17 mouse cellular contexts compared by ENCODE assay signal in genomic region chr2:106383415-106384285, GRCm38 (mm10).
DNase-seq lines count a peak whose midpoint lies in the region; ATAC-seq lines count a peak whose summit lies in the region.
"Had no signal": no experiment of that assay in that cellular context is flagged by ENCODE, and none has a peak within 500 bp of the region (broad histone marks: within the 10 kb centered on the region; RNA-seq: fewer than 3 reads in every experiment).

No protein-coding gene starts in this region.

- no peaks in the 10 kb centered on the region for H3K36me3 ChIP-seq in embryonic facial prominence, embryonic 14.5 days (ENCODE audit: control insufficient read depth, insufficient read depth, low read length)
- no peaks in the 10 kb centered on the region for H3K36me3 ChIP-seq in embryonic facial prominence, embryonic 10.5 days (replicated peaks)
- H3K36me3 ChIP-seq: heart, embryonic 12.5 days had no signal

- intact Hi-C loops in left cerebral cortex, postnatal 4 days (cut with DNase I) = no loop called here
- intact Hi-C loops in left cerebral cortex, postnatal 10 days (cut with DNase I) = no loop called here

- no peaks in the 10 kb centered on the region for H3K9me3 ChIP-seq in embryonic facial prominence, embryonic 14.5 days (ENCODE audit: control insufficient read depth, low read length)
- H3K9me3 ChIP-seq in embryonic facial prominence, embryonic 10.5 days = no peaks in the 10 kb centered on the region
- H3K9me3 ChIP-seq: heart, embryonic 12.5 days had no signal

- no peak for ATAC-seq in embryonic facial prominence, embryonic 14.5 days (ENCODE audit: low read depth)
- ATAC-seq: inflammation-experienced regulatory T-cells, adult 6 months had no signal

- no peak overlapping the region for H3K9ac ChIP-seq in embryonic facial prominence, embryonic 14.5 days (ENCODE audit: low read depth, low read length)
- H3K9ac ChIP-seq: heart, embryonic 12.5 days; liver, embryonic 14.5 days had no signal

- WGBS in embryonic facial prominence, embryonic 14.5 days = 64% methylated on average over 14 of the region's 14 CpGs
- 84% methylated on average over 14 of the region's 14 CpGs for WGBS in embryonic facial prominence, embryonic 10.5 days

- H3K4me1 ChIP-seq in embryonic facial prominence, embryonic 14.5 days (ENCODE audit: control insufficient read depth, insufficient read depth, low read length) = no peaks in the 10 kb centered on the region
- no peaks in the 10 kb centered on the region for H3K4me1 ChIP-seq in embryonic facial prominence, embryonic 10.5 days
- H3K4me1 ChIP-seq: heart, embryonic 12.5 days had no signal

- no peak overlapping the region for H3K27ac ChIP-seq in embryonic facial prominence, embryonic 14.5 days (replicated peaks; ENCODE audit: low read depth, low read length)
- H3K27ac ChIP-seq in embryonic facial prominence, embryonic 10.5 days (replicated peaks) = no peak overlapping the region
- H3K27ac ChIP-seq: liver, embryonic 14.5 days had no signal

- H3K4me2 ChIP-seq in embryonic facial prominence, embryonic 14.5 days (ENCODE audit: low read depth, low read length) = no peak overlapping the region
- H3K4me2 ChIP-seq: heart, embryonic 12.5 days; midbrain, embryonic 11.5 days had no signal

- no peak overlapping the region for H3K4me3 ChIP-seq in embryonic facial prominence, embryonic 14.5 days (ENCODE audit: low read depth, low read length)
- no peak overlapping the region for H3K4me3 ChIP-seq in embryonic facial prominence, embryonic 10.5 days
- H3K4me3 ChIP-seq: heart, embryonic 12.5 days had no signal

- peak; percentile 1 for DNase-seq in embryonic facial prominence, embryonic 14.5 days (ENCODE audit: low spot score)
- DNase-seq in embryonic facial prominence, embryonic 10.5 days (ENCODE audit: low spot score) = no peak
- DNase-seq in left cerebral cortex, postnatal 4 days = peak; percentile 20
- DNase-seq in left cerebral cortex, adult 18-20 months (ENCODE audit: low spot score in 2 of 2) = no peak
- peak; percentile 60 for DNase-seq in cerebellum, adult 11-12 months
- DNase-seq in cerebellum, postnatal 36 days = peak; percentile 40 to 48
- DNase-seq in urinary bladder, postnatal 36 days (ENCODE audit: low spot score in 2 of 2) = no peak
- no peak for DNase-seq in left cerebral cortex, postnatal 10 days (ENCODE audit: extremely low spot score in 1 of 2, low spot score in 2 of 2)
- DNase-seq: adrenal gland, postnatal 14 days; gastrocnemius, postnatal 36 days; heart, postnatal 36 days; kidney, postnatal 10 days had no signal

- no peaks in the 10 kb centered on the region for H3K27me3 ChIP-seq in embryonic facial prominence, embryonic 14.5 days (replicated peaks; ENCODE audit: control insufficient read depth, insufficient read depth, low read length)
- H3K27me3 ChIP-seq in embryonic facial prominence, embryonic 10.5 days (replicated peaks; ENCODE audit: low read depth, poor library complexity, severe bottlenecking) = no peaks in the 10 kb centered on the region
- H3K27me3 ChIP-seq: CH12.LX; heart, embryonic 12.5 days had no signal

Comparison
In these comparisons a context has a peak if more than half of its experiments do, and no peak if none do; other contexts are left out.
1. DNase-seq: peak in embryonic facial prominence, embryonic 14.5 days (single experiment), left cerebral cortex, postnatal 4 days (single experiment), cerebellum, adult 11-12 months (single experiment) and cerebellum, postnatal 36 days (2 of 2); none in embryonic facial prominence, embryonic 10.5 days (single experiment), left cerebral cortex, adult 18-20 months (0 of 2), urinary bladder, postnatal 36 days (0 of 2) and left cerebral cortex, postnatal 10 days (0 of 2).